Mouse (Mus musculus) hindbrain, embryonic 15.5 days (tissue): ENCODE results near the gene Capn10. TPM values are rescaled to one million over a fixed set of nuclear protein-coding genes. Genes with fewer than 3 reads are reported as not detected.
A peak's percentile ranks its signal among the peaks of the same experiment; 100 is the strongest.
"Not testable (repeated sequence)": the region's sequence is repeated elsewhere in the genome, so short reads cannot be mapped to it uniquely, and the experiment has no call there.

Experiments used
- ATAC-seq: fragments of 200-750 bp; cut with Nextera tagmentation; 2 replicates; pipeline ENCODE4 v1.8.0; 2017; ENCODE audit warnings: low read depth, moderate number of reproducible peaks, moderate TSS enrichment; ENCODE audit not compliant: low FRiP score
- H3K27ac ChIP-seq: fragments of 300-500 bp; sonication (generic); replicated peaks from 2 replicates; pipeline ENCODE4 v1.5.1; 2015; ENCODE audit warnings: mild to moderate bottlenecking, inconsistent platforms
- H3K27me3 ChIP-seq: fragments of 300-500 bp; sonication (generic); 2 replicates; pipeline ENCODE4 v1.6.1; 2015; ENCODE audit warnings: control low read depth, inconsistent platforms
- H3K36me3 ChIP-seq: fragments of 300-500 bp; sonication (generic); 2 replicates; pipeline ENCODE4 v1.6.1; 2015; ENCODE audit warnings: control low read depth, inconsistent platforms
- H3K4me1 ChIP-seq: fragments of 300-500 bp; sonication (generic); replicated peaks from 2 replicates; pipeline ENCODE4 v1.6.1; 2015; ENCODE audit warnings: control low read depth, inconsistent platforms
- H3K4me2 ChIP-seq: fragments of 300-500 bp; sonication (generic); 2 replicates; pipeline ENCODE4 v1.6.1; 2015; ENCODE audit warnings: moderate library complexity, mild to moderate bottlenecking, inconsistent platforms
- H3K4me3 ChIP-seq: fragments of 300-500 bp; sonication (generic); 2 replicates; pipeline ENCODE4 v1.5.1; 2015; ENCODE audit warnings: mild to moderate bottlenecking, inconsistent platforms
- H3K9ac ChIP-seq: fragments of 300-500 bp; sonication (generic); 2 replicates; pipeline ENCODE4 v1.6.1; 2015; ENCODE audit warnings: inconsistent platforms
- H3K9me3 ChIP-seq: fragments of 300-500 bp; sonication (generic); 2 replicates; pipeline ENCODE4 v1.6.1; 2016; ENCODE audit warnings: control low read depth, inconsistent platforms
- WGBS: fragments of 180-500 bp; shearing (Covaris S2); methylation state at CpG from one replicate; pipeline ENCODE4 v1.1.7; 2015; 5-methylcytosine and 5-hydroxymethylcytosine counted together
- polyA plus RNA-seq: library from polyadenylated mRNA; unstranded; fragments of >200 nt; fragmentation: Nextera tagmentation; extraction: Ambion mirVana; gene quantifications from 2 replicates; pipeline ENCODE4 v1.2.1, GENCODE M21; 2015

Gene Capn10
- polyA plus RNA-seq, 1 experiment from 2014 or later = 59.2 TPM

DNA sequence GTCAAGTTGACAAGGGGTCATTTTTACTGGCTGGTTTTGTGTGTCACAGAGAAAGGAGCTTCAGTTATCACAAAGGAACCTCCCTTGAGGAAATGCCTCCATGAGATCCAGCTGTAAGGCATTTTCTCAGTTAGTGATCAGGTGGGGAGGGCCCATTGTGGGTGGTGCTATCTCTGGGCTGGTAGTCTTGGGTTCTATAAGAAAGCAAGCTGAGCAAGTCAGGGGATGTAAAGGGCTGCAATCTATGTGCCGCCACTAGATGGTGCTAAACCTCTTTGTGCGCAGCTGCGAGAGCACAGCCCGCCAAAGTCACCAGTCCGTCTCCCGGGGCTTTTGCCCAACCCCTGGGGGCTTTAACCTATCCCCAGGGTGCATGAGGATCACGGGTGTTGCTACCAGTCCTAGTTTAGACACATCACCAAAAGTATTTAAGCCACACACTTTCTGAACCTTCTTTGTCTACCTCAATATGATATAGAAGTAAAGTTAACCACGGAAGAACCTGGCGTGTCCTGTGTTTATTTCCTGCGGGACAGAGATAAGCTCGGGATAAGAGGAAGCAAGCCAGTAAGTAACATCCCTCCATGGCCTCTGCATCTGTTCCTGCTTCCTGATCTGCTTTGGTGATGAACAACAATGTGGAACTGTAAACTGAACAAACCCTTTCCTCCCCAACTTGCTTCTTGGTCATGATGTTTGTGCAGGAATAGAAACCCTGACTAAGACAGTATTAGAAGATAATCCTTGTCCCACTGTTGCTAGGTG, 22.6 kb downstream of the Capn10 start:
- not testable (repeated sequence) for H3K4me3 ChIP-seq, H3K36me3 ChIP-seq, H3K27me3 ChIP-seq, H3K9me3 ChIP-seq, H3K9ac ChIP-seq, H3K4me1 ChIP-seq, H3K27ac ChIP-seq
- peak; percentile 30; the same call in 1 of the 2 replicates for ATAC-seq
- 10% methylated on average over 11 of the region's 11 CpGs for WGBS
- peak overlapping the region; percentile 44 for H3K4me2 ChIP-seq

DNA sequence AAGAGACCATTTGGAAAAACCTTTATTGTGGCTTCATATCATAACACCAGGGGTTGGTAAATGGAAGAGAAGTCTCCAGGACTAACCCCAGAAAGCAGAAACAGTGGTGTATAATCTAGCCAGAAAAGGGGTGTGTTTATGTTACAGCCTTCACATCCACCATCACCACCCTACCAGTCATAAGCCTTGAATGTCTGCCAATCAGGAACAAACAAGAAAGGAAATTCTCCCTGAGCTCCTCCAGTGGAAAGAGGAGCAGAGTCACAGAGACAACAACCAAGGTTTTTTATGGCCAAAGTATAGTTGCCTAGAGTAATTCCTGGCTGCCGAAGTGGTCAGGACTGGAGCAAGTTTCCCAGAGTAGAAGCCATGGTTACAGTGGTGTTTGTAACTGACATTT, 24.8 kb downstream of the Capn10 start:
- Histone ChIP-seq H3K4me2 (no peak overlapping the region), H3K27me3 (no peaks in the 10 kb centered on the region), H3K27ac (no peak overlapping the region), H3K4me3 (no peak overlapping the region), H3K9ac (no peak overlapping the region), H3K4me1 (no peaks in the 10 kb centered on the region), H3K36me3 (no peaks in the 10 kb centered on the region), H3K9me3 (no peaks in the 10 kb centered on the region)
- WGBS = 91% methylated on average over 1 of the region's 1 CpGs
- ATAC-seq = no peak

DNA sequence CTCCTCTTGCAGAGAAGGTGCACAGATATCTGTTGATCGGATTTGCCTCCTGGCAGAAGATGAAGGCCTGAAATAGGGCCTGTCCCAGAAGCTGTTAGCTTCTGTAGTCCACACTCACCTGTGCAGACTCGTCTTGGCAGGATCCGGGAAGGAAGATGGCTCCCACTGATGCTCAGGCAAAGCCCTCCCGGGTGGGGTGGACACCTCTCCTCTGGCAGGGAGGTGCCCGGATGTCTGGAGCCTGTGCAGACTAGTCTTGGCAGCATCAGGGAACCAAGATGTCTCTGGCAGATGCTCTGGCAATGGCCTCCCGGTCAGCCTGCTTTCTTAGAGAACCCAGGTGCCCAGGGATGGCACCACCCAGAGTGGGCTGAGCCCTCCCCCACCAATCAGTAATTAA, 36.6 kb downstream of the Capn10 start:
- H3K4me3 ChIP-seq, H3K4me2 ChIP-seq, H3K27ac ChIP-seq, H3K36me3 ChIP-seq, H3K9me3 ChIP-seq, H3K4me1 ChIP-seq, H3K9ac ChIP-seq, H3K27me3 ChIP-seq, ATAC-seq: not testable (repeated sequence)
- WGBS = 89% methylated on average over 6 of the region's 6 CpGs

DNA sequence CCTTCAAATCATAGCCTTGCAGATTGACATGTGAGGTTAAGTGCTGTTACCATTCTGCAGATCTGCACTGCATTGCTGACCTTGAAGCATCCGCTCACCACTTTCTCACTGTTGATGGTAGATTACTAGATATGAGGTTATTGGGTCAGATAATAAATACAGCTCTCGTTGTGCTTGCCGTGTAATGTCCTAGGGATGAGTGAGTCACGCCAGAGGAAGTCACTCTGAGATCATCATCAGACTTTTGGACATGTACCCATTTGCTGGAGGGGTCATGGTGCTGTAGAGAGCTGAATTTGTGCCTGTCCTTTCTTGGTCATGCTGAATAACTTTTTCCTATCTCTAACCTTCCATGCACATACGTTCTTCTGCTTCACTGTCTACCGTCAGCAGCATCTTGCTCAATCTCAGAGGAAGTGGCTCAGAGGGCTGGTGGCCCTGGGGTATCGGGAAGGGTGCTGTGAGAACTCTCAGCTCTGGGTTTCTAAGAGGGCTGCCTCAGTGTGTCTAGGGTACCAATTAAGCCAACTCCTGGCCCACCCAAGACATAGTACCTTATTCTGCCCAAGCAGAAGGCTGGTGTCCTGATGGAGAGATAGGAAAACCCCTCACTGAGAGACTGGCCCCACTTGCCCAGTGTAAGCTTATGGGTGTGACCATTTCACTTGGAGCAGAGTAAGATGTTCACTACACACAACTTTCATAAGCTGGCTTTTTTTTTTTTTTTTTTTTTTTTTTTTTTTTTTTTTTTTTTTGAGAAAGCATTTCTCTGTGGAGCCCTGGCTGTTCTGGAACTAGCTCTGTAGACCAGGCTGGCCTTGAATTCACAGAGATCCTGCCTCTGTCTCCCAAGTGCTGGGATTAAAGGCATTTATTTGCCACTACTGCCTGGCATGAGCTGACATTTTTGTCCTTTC, 38.0 kb downstream of the Capn10 start:
- 92% methylated on average over 7 of the region's 7 CpGs for WGBS
- ATAC-seq = no peak

DNA sequence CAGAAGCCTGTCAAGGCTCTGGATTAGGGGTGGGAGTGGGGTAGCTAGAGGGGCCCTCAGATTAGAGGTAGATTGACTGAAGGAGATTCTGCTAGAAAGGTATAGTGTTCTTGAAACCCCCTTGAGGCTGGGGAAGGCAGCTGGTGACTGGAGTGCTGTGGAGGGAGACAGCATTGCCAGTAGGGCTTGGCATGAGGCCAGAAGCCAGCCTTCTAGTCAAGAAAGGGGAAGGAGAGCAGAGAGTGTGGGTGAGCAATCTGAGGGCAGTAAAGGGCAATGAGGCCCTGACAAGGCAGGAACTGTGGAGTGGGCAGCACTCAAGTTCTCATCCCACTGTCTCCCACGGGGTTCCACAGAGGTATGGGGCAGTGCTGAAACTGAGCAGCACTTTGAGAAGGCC, 38.7 kb downstream of the Capn10 start:
- Histone ChIP-seq H3K4me3 (no peak overlapping the region), H3K9ac (no peak overlapping the region), H3K27me3 (no peaks in the 10 kb centered on the region), H3K36me3 (no peaks in the 10 kb centered on the region), H3K9me3 (no peaks in the 10 kb centered on the region), H3K27ac (no peak overlapping the region), H3K4me1 (no peaks in the 10 kb centered on the region), H3K4me2 (no peak overlapping the region)
- 81% methylated on average over 1 of the region's 1 CpGs for WGBS
- ATAC-seq = no peak

More for the DNA sequence above, 38.0 kb downstream of the Capn10 start:
- no peak overlapping the region for H3K27ac ChIP-seq
- H3K9me3 ChIP-seq = no peaks in the 10 kb centered on the region
- H3K9ac ChIP-seq = no peak overlapping the region
- H3K4me1 ChIP-seq = no peaks in the 10 kb centered on the region
- no peak overlapping the region for H3K4me2 ChIP-seq
- no peak overlapping the region for H3K4me3 ChIP-seq
- no peaks in the 10 kb centered on the region for H3K36me3 ChIP-seq
- no peaks in the 10 kb centered on the region for H3K27me3 ChIP-seq

DNA sequence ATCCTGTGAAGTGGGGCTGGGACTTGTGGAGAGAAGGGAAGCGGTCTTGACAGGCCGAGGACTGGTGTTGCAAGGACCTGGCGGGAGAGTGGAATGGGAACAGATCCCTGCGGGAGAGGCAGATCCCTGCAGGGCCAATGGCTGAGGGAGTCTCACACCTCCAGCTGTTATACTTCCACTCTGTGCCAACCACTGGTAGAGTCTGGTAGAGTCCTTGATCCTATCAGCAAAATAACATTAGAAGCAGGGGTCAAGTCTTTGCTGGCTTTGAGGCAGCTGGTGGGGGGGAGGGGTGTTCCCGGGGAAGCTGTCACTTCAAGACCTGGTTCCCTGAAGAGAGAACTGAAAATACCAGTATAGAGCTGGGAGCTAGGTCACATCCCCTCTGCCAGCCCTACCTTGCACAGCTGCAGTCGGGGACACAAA, 42.0 kb downstream of the Capn10 start:
- Histone ChIP-seq H3K4me1 (no peaks in the 10 kb centered on the region), H3K9ac (no peak overlapping the region), H3K36me3 (no peaks in the 10 kb centered on the region), H3K9me3 (no peaks in the 10 kb centered on the region), H3K27me3 (no peaks in the 10 kb centered on the region), H3K27ac (no peak overlapping the region), H3K4me2 (no peak overlapping the region), H3K4me3 (no peak overlapping the region)
- no peak for ATAC-seq
- 67% methylated on average over 6 of the region's 6 CpGs for WGBS

DNA sequence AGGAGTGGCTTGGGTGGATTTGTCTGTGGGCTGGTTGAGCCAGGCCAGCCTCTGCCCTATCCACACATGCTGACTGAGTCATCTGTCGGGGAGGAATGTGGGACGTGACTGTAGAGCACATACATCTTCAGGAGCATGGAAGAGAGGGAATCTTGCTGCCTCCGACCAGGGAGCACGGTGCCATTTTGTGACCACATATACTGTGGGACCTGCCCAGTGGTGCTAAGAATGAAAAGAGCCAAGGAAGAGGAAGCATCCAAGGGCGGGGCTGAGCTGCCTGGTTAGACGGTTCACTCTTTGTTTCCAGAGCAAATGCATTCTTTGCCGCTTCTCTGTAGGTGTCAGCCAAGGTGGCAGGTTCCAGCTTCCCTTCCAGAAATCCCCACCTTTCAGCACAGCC, 44.5 kb downstream of the Capn10 start:
- H3K9me3 ChIP-seq = no peaks in the 10 kb centered on the region
- no peak overlapping the region for H3K4me2 ChIP-seq
- no peaks in the 10 kb centered on the region for H3K4me1 ChIP-seq
- 49% methylated on average over 7 of the region's 7 CpGs for WGBS
- H3K27me3 ChIP-seq = no peaks in the 10 kb centered on the region
- no peaks in the 10 kb centered on the region for H3K36me3 ChIP-seq
- no peak overlapping the region for H3K4me3 ChIP-seq
- ATAC-seq = no peak
- no peak overlapping the region for H3K27ac ChIP-seq
- no peak overlapping the region for H3K9ac ChIP-seq

DNA sequence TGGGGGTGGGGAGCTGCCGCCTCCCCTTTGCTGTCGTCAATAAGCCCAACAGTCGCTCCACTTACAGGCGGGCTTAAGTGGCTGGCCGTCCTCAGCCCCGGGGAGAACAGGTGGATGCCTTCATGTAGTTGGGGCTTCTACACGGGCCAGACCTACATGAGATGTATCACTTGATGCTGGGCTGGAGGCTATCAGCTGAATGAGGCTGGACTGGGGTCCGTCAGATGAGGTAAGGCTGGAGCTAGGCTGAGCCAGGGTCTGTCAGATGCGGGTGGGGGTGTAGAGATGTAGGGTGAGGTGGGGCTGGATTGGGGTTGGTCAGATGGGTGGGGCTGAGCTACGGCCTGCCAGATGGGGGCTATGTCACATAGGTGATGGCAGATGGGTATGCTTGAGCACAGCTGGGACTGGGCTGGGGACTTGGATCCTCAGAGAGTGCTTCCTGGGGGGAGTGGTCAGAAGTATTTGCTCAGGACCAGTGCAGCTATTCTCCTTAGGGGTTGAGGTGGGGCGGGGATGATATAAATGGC, 45.0 kb downstream of the Capn10 start:
- Histone ChIP-seq H3K36me3 (no peaks in the 10 kb centered on the region), H3K27me3 (no peaks in the 10 kb centered on the region), H3K4me1 (no peaks in the 10 kb centered on the region), H3K9me3 (no peaks in the 10 kb centered on the region), H3K4me2 (no peak overlapping the region), H3K9ac (no peak overlapping the region), H3K4me3 (no peak overlapping the region), H3K27ac (no peak overlapping the region)
- ATAC-seq = no peak
- 52% methylated on average over 11 of the region's 11 CpGs for WGBS

DNA sequence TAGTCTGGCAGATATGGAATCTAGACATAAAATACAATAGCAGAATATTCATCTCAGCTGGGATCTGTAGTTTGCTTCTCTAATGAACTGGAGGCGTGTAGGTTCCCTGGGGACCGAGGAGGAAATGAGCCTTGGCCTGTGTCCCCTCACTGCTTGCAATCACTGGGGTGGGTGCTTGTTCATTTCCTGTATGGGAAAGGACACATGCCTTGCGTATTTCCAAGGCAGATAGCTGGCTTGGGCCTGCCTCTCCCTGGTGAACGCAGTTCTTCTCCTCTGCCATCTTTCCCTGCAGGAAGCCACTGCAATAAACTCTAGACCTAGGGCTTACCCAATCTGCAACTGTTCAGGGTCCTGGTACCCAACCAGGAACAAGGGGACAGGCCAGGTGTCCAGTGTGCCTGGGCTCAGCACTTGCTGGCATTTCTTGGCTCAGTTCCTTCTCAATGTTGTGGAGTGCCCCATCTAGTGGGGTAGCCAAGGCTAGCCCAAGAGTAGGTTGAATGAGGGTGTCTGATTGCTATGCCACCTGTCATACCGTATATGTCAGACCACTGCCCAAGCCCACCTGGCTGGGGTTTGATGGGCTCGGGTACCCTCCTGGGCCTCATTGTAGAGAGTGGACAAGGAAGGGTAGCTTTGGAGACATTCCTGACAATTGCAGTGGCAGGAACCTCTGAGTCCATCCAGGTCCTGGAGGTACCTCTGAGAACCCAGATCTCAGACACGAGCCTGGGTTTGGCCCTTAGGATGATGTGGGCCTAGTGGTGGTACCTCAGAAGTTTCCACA, 47.1 kb downstream of the Capn10 start:
- H3K36me3 ChIP-seq = no peaks in the 10 kb centered on the region
- H3K4me3 ChIP-seq = no peak overlapping the region
- ATAC-seq = no peak
- H3K4me2 ChIP-seq = no peak overlapping the region
- no peak overlapping the region for H3K27ac ChIP-seq
- no peak overlapping the region for H3K9ac ChIP-seq
- H3K4me1 ChIP-seq = no peaks in the 10 kb centered on the region
- no peaks in the 10 kb centered on the region for H3K9me3 ChIP-seq
- WGBS = 85% methylated on average over 7 of the region's 7 CpGs
- H3K27me3 ChIP-seq = no peaks in the 10 kb centered on the region

DNA sequence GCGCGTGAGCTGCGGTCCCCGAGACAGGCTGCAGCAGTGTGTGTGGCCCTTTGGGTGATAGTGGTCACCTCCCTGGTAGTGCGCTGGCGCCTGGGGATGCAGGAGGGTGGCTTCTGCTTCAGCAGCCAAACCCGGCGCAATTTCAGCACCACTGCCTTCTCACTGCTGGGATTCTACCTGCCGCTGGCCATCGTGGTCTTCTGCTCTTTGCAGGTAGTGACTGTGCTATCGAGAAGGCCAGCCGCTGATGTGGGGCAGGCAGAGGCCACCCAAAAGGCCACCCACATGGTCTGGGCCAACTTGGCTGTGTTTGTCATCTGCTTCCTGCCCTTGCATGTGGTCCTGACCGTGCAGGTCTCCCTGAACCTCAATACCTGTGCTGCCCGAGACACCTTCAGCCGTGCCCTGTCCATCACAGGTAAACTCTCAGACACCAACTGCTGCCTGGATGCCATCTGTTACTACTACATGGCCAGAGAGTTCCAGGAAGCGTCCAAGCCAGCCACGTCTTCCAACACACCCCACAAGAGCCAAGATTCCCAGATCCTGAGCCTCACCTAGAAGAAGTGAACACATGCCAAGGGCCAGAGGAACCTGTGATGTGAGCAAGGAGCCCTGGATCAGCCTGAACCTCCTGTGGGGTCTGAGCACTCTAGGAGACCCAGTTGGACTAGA, 48.9 kb downstream of the Capn10 start:
- Histone ChIP-seq H3K27me3 (no peaks in the 10 kb centered on the region), H3K36me3 (no peaks in the 10 kb centered on the region), H3K4me2 (no peak overlapping the region), H3K9me3 (no peaks in the 10 kb centered on the region), H3K4me1 (no peaks in the 10 kb centered on the region), H3K9ac (no peak overlapping the region), H3K4me3 (no peak overlapping the region), H3K27ac (no peak overlapping the region)
- ATAC-seq = no peak
- WGBS = 95% methylated on average over 17 of the region's 17 CpGs

DNA sequence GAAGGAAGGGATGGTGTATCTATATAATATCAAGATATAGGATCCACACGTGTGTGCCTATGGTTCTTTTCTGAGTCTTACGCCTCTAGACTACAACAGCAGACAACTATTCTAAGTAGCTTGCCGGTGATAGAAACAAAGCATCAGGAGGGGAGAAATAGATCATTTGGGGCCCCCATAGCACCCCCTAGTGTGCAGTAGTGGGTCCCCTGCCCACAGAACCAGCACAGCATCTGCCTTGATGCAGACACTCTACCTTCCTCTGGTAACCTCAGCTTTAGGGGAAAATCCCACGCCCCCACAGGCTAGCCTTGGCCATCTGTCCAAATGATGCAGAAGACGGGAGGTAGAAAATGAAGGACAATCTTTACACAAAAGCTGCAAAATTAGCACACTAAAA, 50.8 kb downstream of the Capn10 start:
- Histone ChIP-seq H3K36me3 (no peaks in the 10 kb centered on the region), H3K27ac (no peak overlapping the region), H3K4me2 (no peak overlapping the region), H3K4me3 (no peak overlapping the region), H3K9ac (no peak overlapping the region), H3K9me3 (no peaks in the 10 kb centered on the region), H3K4me1 (no peaks in the 10 kb centered on the region), H3K27me3 (no peaks in the 10 kb centered on the region)
- WGBS = 90% methylated on average over 5 of the region's 5 CpGs
- ATAC-seq = no peak
